Mouse (Mus musculus): Measurements from ENCODE around the gene Ank2.

Ank2 gene

DNA sequence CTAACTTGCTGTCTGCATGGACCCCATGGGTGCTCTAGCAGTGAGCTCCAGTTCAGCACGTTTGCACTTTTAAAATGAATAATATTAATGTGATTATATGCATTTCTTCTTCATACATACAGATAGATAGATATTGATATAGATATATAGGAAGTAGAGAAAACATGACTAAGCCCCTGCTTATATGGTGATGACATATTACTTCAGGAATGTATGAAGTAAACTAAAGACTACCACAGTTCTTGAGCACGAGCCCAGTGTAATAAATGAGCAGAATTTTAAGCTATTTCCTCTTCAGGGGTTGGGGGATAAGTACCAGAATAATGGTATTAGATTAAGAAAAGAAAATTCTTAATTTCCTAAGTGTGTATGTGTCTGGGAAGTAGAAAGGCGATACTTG is 479.4 kb downstream of the Ank2 start:
- no peak for DNase-seq (ENCODE audit: low spot score)

DNA sequence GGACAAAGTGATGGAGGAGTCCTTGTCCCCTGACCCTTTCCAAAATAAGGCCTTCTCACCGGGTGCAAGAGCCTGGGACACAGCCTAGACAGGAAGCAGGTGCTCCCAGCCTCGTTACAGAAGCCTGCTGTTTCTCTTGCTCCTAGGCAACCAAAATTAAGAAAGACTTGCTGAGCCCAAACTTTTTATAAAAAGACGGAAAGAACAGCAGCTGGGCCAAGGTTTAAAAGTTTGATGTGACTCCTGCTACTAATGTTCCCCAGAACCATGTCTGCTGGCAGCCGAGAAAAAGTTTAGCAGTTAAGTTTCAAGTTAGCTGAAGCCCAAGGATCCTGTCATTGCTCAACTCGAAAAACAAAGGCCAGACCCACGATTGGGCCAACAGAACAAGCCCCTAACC is 480.0 kb downstream of the Ank2 start:
- DNase-seq (ENCODE audit: low spot score), result no peak

DNA sequence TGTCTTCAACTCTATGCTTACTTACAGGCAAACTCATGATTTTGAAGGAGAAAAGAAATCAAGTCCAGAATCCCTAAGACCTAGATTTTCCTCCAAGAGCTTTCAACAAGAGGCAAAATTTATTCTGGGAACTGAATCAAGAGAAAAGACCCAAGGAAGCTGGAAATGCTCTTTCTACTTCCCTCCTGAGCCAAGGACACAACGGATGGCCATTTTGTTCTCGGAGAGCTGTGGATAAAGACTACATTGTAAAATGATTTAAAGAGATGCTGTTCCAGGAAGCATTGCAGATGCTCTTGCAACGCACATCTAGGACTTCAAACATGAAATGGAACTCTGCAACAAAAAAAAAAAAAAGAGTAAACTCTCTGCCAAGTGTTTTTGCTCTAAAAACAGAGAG is 481.6 kb downstream of the Ank2 start:
- no peak for DNase-seq (ENCODE audit: low spot score)

DNA sequence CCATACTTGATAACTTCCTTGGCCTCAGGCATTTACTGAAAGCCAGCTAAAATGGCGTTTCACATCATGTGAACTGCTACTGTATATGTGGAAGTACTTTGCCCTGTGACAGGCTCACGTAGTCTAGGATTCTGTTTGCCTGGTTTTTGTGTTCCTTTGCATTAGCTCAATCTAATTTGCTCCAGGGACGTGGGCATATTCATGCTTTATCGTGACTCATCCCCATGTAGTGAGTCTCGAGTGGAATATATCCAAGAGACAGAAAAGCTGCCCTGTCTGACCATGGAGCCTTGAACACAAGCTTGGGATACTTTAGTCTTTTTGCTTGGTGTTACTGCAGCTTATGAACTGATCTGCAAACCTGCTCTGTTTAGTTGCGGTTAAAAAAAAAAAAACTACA is 483.6 kb downstream of the Ank2 start:
- DNase-seq (ENCODE audit: low spot score), result no peak

DNA sequence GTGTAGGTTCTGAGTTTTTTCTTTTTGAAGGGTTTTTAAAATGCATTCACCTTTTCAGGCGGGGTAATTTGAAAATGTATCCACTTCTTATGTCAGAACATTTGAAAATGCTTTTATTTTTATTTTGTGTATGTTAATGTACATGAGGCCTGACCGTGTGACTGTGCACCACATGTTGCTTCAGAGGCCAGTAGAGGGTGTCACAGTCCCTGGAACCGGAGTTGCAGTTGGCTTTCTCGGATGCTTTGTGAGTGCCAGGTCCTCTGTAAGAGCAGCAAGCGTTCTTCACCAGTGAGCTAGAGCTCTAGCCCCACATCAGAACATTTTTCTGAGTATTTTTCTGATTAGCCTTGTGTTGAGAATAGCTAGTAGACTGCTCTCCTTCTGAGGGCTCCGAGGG is 484.0 kb downstream of the Ank2 start:
- DNase-seq (ENCODE audit: low spot score), result no peak

DNA sequence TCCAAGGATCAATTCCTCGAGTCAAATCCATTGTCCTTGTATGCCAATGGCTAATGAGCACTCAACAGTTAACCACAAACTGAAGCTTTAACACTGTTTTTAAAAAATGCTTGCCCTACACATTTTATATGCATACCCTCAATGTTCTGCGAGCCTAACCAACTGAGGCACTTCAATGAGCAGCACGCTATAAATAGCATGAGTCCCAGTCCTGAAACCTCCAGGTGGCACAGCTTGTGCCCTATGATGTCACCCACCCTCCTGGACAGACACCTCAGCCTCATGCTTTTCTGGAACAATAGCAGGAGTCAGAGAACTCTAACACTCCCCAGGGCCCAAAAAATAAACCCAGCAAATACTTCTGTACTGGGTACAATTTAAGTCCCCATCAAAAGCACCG is 485.2 kb downstream of the Ank2 start:
- DNase-seq (ENCODE audit: low spot score), result no peak

DNA sequence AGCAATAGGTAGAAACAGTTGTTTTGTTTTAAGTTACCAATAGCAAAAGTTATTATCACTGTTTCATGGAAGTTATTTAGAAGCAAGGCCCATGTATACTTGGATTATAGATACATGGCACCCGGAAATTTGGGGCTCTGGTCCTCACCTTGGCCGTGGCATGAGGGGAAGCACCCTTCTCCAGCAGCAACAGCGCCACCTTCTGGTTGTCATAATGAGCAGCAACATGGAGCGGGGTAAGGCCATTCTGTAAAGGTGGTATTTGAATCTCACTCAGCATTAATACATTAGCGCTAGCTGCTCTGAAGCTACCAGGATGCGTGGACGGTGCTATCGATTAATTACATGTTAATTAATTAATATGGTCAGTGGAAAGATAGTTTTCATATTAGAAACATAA is 486.6 kb downstream of the Ank2 start:
- DNase-seq (ENCODE audit: low spot score), result no peak

DNA sequence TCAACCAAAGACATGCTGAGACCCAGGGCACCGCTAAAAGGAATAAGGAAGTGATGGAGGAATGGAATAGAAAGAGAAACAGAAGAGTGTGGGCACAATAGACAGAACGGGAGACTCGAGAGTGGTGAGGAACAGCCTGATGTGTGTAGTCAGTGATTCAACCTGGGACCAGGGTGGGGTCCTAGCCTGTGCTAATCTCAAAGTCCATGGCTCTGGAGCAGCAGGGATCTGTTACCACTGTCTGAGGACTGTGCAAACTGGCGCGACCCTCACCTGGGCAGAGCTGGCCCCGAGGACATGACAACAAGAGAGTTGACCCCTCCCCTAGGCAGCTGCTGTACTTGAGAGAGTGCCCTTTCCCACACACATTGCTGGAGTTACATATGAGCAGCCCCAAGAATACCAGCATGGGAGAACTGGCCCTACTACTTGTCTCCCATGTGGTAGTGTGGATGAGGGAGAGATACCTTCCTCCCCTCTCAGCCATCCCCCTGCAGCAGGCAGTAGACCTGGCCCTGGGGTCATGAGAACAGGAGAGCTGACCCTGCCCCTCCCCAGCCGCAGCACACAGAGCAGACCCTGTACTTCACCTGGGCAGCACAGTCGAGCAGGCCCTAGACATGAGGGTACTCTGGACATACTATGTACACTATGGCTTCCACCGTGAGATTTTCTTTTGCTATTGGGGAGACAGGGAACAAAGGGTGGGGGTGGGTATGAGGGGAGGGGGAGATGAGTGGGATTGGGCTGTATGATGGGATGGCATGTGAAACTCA is 493.1 kb downstream of the Ank2 start:
- no peak for DNase-seq (ENCODE audit: low spot score)

DNA sequence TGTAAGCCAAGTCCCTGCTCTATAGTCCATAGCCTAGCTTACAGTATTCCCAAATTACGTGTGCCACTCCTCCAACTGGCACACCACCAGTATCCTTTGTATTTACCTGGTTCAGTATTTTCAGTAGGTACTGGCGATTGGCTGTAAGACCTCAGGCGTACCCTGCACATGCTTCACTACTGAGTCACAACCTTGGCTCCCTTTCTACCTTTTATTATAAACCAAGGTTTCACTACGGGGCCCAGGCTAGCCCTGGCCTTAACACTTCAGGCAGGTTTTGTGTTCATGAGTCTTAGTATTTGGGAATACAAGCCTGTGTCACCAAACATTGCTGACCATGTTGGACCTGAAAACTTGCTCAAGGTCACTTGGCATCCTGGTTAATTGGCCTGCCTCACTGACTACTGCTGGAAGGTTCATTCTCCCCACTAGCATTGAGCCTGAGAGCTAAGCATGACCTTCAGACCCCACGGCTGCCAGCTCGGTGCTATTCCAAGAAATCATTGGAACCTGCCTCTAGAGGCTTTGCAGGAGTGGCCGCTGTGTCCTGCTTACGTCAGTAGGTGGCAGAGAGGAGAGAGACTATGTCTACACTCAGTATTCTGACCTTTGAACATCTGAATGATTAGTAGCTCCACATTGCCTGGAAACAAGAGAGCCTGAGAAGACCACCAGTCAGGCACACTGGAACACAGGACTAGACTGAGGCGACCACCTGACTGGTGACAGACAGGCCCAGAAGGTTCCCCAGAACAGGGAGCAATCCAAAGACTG is 494.1 kb downstream of the Ank2 start:
- DNase-seq (ENCODE audit: low spot score), result no peak

DNA sequence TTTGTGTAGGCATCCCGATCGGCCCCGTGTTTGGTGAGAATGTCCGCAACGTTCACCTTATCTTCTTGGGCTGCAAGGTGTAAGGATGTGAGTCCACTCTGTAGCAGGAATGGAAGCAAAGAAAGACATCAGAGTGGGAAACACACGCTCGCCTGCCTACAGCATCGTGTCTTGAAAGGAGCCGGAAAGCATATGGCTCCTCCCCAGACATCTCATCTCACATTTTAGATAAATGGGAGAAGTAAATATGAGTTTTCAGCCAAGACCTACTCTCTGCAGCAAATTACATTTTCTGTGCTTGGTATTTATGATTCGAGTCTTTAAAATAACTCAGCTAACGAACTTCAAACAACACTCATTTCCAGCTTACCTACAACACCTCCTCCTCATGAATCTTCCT is 495.2 kb downstream of the Ank2 start:
- DNase-seq (ENCODE audit: low spot score), result no peak

DNA sequence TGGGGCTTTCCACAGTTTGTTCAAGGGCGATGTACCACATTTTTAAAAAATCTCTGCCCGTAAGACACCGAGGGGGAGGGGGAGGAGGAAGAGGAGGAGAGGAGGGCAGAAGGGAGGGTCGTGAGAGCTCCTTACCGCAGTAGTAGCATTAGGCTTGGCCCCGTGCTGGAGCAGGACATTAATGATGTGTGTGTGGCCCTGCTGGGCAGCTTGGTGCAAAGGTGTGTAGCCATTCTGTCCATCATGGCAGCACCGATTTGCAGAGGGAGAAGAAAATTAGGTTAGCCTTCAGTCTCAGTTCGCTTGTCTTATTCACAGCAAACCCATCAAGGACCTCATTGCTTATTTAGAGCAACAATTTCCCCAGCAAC is 500.4 kb downstream of the Ank2 start:
- DNase-seq (ENCODE audit: low spot score), result no peak

DNA sequence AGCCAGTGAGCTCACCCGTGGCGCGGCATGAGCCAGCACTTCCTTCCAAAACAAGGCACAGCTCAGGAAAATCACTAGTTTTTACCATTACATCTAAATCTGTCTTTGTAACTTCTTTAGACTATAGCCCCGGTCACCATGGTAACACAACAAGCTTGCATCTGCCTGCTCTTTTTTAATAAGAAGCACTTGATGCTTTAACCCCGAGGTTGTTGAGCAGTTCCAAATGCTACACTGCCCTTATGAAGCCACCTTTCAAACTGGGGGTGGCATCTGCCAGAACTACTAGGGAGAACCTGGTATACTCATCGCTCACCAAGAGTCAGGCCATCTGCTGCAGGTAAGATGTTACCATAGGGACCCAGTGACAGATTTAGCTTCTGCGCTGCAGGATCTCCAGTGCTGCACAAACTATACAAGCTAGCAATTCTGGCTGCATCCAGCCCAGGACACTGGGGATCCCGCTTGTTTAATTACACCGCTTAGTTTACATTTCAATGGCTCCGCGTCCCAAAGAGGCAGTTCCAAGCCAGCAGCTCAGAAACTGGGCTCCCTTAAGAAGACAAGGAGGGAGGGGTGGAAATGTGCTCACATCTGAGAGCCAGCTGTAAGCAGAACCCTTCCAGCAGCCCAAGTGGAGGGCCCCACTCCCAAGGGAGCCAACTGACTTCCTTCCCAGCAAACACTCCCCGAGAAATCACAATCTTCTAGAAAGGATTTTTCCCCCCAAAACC is 501.0 kb downstream of the Ank2 start:
- DNase-seq (ENCODE audit: low spot score), result peak; percentile 20

DNA sequence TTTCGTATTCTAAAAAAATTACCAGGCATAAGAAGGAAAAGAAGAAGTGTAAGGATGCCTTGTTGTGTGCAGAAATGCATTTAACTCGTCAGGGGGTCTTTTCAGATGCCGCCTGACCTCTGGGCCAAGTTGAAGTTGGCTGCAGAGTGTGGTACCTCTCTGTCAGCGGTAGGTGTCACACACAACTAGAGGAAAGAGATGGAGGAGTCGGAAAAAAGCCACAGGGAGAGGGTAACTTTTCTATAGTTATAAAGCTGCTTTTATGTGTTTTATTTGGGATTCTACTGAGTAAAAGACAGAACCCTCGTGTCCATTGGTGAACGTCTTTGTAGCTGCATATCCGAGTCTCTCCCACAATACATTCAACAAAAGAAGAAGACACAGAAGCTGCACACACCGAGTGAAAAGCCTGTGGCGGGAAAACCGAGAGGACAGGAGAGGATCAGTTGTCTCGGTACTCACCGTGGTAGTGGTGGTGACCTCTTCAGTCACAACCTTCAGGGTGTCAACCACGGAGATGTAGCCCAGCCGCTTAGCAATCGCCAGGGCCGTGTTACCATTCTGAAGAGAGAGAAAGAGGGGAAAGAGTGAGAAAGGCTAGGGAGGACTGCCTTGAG is 501.7 kb downstream of the Ank2 start:
- DNase-seq (ENCODE audit: low spot score), result no peak

DNA sequence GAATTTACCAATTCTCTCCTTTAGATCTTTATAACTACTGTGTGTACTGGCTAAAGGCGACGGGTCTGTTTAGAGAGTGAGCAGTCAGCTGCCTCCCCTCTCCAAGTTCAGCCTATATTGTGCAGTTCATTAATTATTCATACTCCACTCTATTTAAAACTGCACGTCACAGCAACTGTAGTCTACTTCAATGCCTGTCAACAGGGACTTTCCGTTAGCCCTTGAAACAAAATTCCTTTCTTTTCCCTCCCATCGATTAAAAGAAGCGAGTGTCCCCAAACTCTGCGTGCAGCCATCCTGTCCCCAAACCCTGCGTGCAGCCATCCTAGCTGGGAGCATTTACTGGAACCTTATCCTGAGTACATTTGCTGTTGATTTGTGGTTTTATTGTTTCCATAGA is 502.4 kb downstream of the Ank2 start:
- DNase-seq (ENCODE audit: low spot score), result no peak

DNA sequence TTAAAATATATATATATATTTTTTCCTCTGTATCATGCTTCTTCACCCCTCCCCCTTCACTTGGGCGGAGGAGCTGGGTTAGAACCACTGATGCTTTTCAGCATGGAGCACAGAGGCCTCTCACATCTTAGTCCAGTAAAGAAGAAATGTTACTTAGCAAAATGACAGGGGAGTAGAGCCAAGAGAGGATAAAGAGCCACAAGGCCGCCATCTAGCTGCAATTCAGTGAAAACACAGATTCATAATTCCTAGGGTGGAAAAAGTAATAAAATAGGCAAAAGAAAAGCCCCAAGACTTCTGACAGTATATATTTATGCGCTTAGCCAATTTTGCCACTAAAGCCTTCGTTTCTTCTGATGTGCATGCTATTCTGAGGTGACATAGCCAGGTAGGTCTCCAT is 503.2 kb downstream of the Ank2 start:
- no peak for DNase-seq (ENCODE audit: low spot score)

DNA sequence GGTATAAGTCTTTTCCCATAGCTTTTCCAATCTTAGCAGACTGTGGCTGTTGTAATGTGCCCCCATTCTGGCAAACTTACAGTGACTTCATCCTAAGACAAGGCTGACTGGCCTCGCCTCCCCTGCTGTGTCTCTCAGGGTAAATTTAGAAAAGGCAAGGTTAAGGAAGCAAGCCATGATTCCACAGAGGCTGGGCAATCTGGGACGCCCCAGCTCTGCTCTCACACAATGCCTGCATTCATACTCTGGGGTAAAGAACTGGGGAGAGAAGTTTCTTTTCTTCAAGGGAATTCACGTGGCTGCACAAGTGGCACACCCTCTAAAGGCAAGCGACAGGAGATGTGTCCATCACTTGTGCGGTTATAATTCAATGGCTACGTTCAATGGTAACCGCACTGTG is 505.0 kb downstream of the Ank2 start:
- DNase-seq (ENCODE audit: low spot score), result no peak

DNA sequence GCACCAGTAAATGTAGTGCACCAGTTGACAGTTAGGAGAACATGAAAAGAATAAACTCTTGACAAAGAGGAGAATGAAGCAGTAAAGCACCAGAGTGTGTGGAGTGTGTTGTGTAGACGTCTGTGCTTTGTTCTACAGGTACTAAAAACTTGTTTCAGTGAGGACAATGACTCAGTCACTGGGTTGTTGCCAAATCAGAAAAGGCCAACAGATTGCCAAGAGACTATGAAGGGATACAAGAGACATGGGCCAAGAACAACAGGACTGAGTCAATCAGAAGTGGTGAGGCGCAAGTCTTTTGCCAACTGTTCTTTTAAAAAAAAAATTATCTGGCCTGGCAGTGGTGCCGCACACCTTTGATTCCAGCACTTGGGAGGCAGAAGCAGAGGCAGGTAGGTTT is 509.2 kb downstream of the Ank2 start:
- DNase-seq (ENCODE audit: low spot score), result no peak

DNA sequence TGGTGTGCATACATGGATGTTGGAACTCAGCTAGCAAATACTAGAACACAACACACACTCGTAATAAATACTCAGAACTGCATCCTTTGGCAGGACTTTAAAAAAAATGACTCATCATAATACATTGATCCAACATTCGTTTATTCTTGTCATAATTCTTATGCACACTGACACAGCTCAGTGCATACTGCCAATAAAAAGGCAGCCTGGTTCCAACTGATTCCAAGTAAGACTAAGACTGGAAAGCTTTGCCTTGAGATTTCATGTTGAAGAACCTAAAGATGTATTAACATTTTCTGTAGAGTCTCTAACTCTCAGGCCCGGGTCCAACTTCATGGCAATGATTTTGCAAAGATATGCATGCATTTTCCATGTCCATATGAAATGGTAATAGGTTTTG is 512.5 kb downstream of the Ank2 start:
- no peak for DNase-seq (ENCODE audit: low spot score)

DNA sequence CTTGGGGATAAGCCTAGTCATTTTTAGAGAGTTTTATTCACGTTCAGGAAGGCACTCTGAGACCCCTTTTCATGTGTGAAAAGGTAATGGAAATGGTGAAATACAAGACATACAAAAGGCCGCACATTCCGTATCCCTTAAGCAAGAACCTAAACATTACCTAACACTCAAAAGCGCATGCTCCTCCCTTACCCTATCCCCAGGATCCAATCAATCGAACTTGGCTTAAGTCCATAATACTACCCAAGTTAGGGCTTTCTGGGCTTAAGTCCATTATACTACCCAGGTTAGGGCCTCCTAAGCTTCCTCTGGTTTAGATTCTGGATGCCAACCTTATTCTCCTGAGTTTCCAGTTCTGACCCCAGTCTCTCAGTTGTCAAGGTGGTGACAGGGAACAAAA is 516.3 kb downstream of the Ank2 start:
- no peak for DNase-seq (ENCODE audit: low spot score)

DNA sequence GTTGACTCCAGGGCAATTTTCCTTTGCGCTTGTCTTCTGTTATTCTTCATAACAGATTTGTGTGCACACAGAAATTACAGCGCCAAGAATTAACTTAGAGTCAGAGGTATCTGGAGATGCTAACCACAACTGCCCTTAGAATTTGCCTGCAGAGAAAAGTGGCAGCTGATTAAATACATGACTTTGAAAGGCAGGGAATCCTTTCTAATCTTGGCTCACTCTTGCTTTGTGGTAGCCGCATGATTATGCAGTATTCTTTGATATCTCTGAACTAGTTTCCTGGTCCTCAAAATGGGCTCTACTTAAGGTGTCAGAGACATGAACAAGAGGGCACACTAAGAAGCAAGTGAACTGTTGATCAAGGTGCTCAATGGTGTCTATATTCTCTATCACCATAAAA is 518.0 kb downstream of the Ank2 start:
- DNase-seq (ENCODE audit: low spot score), result no peak

DNA sequence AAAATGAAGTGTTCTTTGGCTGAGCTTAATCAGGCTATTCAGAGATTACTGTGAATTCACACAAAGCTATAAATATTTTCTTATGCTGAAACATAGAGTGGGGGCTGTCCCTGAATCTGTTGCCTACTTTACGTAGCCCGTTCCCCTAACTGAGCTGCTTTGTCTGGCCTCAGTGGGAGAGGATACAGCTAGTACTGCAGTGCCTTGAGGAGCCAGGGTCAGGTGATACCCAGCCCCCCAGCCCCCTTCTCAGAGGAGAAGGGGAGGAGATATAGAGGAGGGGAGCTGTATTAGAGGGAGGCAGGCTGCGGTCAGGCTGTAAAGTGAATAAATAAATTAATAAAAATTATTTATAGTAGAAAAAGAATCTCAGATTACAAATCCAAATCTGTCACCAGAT is 519.5 kb downstream of the Ank2 start:
- DNase-seq (ENCODE audit: low spot score), result no peak

DNA sequence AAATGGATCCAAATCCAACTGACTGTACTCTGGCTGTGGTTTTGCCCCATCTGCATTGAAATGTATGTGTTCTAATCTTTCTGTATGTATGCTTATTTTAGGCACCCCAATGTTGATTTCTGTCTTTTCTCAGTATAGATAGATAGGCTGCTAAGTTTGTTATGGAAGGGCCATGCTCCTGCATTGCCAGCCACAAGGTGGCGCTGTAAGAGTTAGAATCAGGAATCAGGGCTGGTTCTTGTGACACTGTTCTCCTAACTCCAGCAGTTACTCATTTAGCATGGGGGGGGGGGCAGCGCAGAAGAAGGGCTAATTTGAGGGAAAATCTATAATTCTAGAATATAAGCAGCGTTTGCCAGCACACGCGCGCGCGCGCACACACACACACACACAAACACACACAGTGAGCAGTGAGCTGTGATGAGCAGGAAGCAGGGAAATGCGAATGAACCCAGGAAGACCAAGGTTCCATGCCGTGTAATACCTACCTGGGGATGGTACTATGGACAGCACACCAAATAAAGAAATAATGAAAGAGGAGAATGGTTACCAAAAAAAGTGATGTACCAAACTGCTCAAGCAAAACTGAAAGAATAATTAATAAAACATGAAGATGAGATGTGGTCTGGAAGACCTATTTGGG is 520.3 kb downstream of the Ank2 start:
- peak; percentile 58 for DNase-seq (ENCODE audit: low spot score)

Data from ovary, postnatal 36 days (tissue).